Mouse (Mus musculus): ENCODE data around the gene Dhx15.

- no peak for TF ChIP-seq HCFC1 (IDR thresholded peaks at IDR 0.05; ENCODE audit: borderline replicate concordance, insufficient read depth, low read length)
- TF ChIP-seq CHD2 (IDR thresholded peaks at IDR 0.05; ENCODE audit: low read depth, low read length): no peak
- TF ChIP-seq MAFK (IDR thresholded peaks at IDR 0.05; ENCODE audit: insufficient read depth, low read depth, low read length): no peak
These were observed 21.8 kb downstream of the Dhx15 start for GRCm38 (mm10) chr5:52168468-52168867.
